Mouse (Mus musculus): Measurements from ENCODE around the gene Nbl1.

Nbl1 gene

GRCm38 (mm10) chr4:139100326-139100725, 7.5 kb upstream of the Nbl1 start:
- in situ Hi-C loops (cut with MboI, MseI) = no loop called here

DNA sequence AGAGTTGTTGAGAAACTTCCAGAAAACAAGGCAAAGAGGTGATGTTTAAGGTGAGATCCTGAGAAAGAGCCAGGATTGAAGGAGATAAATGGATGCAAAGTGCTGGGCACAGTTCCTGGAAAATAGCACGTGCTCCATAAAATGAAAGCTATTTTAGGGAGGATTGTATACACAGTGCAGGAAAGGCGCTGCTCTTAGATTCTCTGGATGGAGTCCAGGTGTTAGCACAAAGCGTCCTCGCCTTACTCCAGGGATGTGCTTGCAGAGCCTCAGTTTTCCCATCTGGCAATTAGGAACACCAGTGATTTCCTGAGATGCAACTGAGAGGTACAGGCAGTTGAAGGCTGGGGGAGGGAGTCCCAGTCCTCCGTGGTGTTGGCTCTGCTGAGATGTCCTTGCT, 3.4 kb upstream of the Nbl1 start:
- in situ Hi-C loops (cut with MboI, MseI) = loop anchor here (25.0 kb wide), 1 partner anchor 166 kb away; no protein-coding TSS in a partner anchor

GRCm38 (mm10) chr4:139095406-139095805, 2.6 kb upstream of the Nbl1 start:
- in situ Hi-C loops (cut with MboI, MseI) = loop anchor here (25.0 kb wide), 1 partner anchor 167 kb away; no protein-coding TSS in a partner anchor

DNA sequence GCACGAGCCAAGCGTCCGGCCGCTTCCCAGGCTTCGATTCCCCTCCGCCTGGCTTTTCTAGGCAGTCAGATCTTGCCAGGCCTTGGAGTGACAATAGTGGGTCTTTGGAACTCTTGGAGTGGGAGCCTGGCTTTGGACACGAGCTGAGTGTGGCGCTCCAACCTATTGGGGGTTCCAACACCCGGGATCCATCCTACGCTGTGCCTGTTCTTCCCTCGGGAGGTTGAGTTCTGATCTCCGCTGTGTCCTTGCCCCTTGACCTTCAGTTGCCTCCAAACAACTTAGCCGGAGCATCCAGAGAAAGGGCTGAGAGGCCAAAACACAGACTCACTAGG, 370 bp upstream of the Nbl1 start:
- in situ Hi-C loops (cut with MboI, MseI) = loop anchor here (25.0 kb wide), 1 partner anchor 169 kb away; no protein-coding TSS in a partner anchor

GRCm38 (mm10) chr4:139091478-139092355, 1.1 kb downstream of the Nbl1 start:
- in situ Hi-C loops (cut with MboI, MseI) = loop anchor here (25.0 kb wide), 1 partner anchor 171 kb away; no protein-coding TSS in a partner anchor

- in situ Hi-C loops (cut with MboI, MseI) = loop anchor here (25.0 kb wide), 1 partner anchor 171 kb away; no protein-coding TSS in a partner anchor
Measured at GRCm38 (mm10) chr4:139091066-139091465, 1.7 kb downstream of the Nbl1 start.

DNA sequence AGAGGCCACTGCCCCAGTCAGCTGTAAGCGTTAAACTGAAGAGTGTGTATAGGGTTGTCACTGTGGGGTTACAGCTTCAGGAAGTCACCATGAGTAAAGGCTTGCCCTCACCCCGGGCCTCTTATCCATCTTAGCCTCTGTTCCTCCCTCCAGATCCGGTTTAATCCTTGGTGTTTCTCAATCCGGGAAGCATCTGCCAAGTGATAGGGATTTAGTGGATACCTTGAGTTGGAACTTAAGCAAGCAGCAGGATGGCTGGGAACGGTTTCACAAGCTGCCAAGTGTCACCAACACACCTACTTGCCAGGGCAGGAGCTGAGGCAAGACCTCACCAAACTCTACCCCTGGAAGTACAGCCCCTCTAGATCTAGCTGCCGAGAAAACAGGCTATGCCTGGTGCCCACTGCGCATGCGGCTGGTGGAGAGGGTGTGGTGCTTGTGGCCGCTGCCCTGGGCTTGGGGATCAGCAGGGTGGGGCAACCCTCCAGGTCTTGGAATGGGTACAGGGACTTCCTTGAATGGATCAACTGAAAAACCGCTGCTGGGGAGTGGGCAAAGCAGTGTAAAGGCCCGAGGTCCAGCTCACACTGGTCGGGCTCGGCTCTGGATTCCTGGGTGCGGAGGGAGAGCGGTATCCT, 2.4 kb downstream of the Nbl1 start:
- in situ Hi-C loops (cut with MboI, MseI) = loop anchor here (25.0 kb wide), 1 partner anchor 172 kb away; no protein-coding TSS in a partner anchor

DNA sequence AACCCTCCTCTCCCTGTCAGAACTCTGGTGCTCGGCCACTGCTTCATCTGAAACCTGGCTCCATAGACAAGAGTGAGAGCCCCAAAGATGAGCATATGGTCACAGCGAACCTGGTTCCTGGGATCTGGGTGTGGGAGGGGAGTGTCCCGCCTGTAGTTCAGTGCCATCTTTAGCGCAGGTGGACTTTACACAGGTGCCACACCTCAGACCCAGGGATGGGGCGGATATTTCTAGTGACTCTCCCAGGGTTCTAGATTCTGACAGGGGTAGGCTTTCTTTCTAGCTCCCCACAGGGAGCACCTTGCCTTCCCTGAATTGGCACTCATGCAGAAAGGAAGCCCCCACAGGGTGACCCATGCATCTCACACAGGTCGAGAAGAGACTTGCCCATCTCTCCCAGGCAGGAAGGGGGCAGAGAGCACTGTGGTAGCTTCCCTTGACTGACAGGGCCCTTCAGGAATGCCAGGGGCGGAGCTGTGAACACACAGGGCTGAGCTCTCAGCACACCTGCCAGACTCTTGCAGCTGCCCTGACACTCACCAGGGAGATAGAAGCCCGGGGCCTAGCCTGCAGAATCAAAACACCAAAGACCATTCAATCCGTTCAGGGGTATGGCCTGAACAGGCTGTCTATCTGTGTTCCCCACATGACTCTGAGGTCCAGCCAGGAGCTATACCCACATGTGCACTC, 3.7 kb downstream of the Nbl1 start:
- in situ Hi-C loops (cut with MboI, MseI) = loop anchor here (10.0 to 25.0 kb wide), 2 partner anchors 116 to 173 kb away; no protein-coding TSS in a partner anchor

DNA sequence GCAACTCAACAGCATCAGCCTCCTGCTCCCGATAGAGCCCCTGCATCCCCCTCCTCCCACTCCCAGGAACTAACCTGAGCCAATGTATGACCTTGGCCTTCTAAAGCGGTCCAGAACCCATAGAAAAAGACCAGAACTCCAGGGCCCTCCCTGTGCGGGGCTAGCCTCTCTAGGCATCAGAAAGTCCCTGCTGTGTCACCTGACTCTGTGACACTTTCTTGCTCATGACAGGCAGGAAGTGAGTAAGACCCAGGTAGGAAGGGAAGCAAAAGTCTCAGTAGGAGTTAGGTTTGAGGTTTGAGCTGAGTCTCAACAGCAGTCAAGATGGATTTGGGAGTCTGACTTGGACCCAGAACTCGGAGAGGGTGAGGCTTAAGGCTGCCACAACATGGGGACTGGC, 5.8 kb downstream of the Nbl1 start:
- in situ Hi-C loops (cut with MboI, MseI) = loop anchor here (10.0 to 25.0 kb wide), 2 partner anchors 118 to 175 kb away; no protein-coding TSS in a partner anchor

GRCm38 (mm10) chr4:139086037-139086436, 6.8 kb downstream of the Nbl1 start:
- in situ Hi-C loops (cut with MboI, MseI) = loop anchor here (10.0 to 25.0 kb wide), 2 partner anchors 119 to 176 kb away; no protein-coding TSS in a partner anchor

DNA sequence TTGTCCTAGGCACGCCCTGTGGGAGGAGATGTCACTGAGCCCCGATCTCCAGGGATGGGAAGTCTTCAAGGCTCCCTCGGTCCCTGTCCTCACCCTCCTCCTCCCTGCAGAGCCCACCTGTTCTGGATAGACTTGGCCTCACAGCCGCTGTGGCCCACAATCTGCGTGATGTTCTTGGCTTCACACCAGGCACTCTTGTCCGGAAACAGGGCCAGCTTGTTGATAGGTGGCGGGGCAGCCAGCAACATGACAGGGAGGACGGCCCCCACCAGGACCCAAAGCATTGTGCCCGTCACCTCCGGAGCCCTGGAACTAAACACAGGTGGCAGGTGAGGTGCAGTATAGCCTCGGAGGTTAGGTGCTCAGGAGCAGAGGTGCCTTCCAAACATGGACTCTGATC, 7.5 kb downstream of the Nbl1 start:
- in situ Hi-C loops (cut with MboI, MseI) = loop anchor here (10.0 to 25.0 kb wide), 2 partner anchors 119 to 177 kb away; no protein-coding TSS in a partner anchor

- in situ Hi-C loops (cut with MboI, MseI) = loop anchor here (10.0 to 25.0 kb wide), 2 partner anchors 122 to 179 kb away; no protein-coding TSS in a partner anchor
Measured at GRCm38 (mm10) chr4:139082790-139083564, 9.8 kb downstream of the Nbl1 start.

DNA sequence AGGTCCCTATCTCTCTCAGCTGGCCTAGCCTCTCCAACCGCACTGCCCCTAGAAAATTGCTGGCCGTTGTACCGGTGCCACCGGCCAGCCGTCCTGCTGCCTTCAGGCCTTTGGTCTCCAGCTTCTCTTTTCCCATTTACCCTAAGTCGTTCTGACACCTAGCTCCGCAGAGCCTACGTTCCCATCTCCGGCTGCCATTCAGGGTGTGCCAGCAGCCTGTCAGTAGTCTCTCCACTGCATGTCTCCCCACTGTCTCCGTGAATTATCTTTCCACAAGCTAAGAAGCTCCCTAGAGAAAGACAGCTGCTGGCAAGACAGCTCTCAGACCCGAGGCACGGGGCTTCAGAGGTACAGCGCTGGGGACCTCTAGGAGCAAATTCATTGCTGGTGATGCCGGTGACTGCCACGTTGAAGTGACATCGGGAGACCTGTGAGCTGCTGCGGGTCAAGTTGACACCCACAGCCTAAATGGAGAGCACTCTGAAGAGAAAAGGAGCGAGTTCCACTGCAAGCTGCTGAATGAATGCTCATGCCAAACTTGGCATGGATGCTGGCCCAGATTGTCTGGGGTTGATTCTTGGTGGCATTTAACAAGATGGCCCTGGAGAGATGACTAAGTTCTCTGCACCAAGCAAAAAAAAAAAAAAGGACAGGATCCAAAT, 11.4 kb downstream of the Nbl1 start:
- in situ Hi-C loops (cut with MboI, MseI) = loop anchor here (10.0 to 25.0 kb wide), 2 partner anchors 123 to 181 kb away; no protein-coding TSS in a partner anchor

GRCm38 (mm10) chr4:139080259-139080658, 12.5 kb downstream of the Nbl1 start:
- in situ Hi-C loops (cut with MboI, MseI) = loop anchor here (10.0 to 25.0 kb wide), 2 partner anchors 125 to 182 kb away; no protein-coding TSS in a partner anchor

GRCm38 (mm10) chr4:139079439-139079838, 13.4 kb downstream of the Nbl1 start:
- in situ Hi-C loops (cut with MboI, MseI) = loop anchor here (25.0 kb wide), 1 partner anchor 183 kb away; no protein-coding TSS in a partner anchor

DNA sequence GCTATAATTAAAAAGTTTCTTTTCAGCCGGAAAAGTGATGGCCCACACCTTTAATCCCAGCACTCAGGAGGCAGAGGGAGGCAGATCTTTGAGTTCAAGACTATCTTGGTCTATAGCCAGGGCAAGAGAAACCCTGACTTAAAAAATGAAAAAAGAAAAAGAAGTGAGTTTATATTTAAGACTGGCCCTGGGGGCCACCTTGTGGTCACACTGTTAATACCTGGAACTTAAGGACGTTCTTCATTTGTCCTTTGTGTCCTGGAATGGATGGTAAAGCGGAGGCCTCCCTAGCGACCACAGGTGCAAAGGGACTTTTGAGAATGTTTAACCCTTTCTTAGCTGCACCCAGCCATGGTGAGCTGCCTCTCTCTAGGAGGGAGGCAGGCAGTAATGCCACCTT, 14.1 kb downstream of the Nbl1 start:
- in situ Hi-C loops (cut with MboI, MseI) = loop anchor here (25.0 kb wide), 1 partner anchor 184 kb away; no protein-coding TSS in a partner anchor

DNA sequence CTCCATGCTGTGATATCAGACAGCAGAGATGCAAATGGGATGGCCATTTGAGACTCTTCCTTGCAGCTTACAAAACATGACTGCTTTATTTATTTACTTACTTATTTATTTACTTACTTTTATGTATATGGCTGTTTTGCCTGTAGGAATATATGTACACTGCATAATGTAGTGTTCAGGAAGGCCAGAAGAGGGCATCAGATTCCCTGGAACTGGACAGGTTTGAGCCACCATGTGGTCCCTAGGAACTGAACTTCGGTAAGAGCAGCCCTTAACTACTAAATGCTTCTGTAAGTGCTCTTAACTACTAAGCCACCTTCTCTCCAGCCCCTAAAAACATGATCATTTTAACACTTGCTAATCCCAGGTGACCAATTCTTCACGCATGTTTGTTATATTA, 14.5 kb downstream of the Nbl1 start:
- in situ Hi-C loops (cut with MboI, MseI) = loop anchor here (25.0 kb wide), 1 partner anchor 184 kb away; no protein-coding TSS in a partner anchor

DNA sequence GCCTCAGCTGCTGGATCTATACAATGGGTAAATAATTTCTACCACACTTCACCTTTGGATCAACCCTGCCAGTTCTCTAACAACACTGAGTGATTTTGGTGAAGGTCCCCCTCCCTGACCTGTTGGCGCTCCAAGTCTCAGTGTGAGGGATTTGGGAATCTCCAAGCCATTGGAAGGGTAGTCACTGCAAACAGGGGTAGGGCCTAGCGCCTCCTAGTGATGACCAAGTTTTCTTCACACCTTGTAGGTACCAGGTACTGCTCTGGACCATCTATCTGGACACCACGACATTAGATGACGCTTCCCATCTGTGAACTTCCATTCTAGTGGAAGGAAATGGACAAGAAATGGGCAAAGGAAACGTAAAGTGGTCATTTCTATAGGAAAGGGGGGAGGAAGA, 16.9 kb downstream of the Nbl1 start:
- in situ Hi-C loops (cut with MboI, MseI) = loop anchor here (25.0 kb wide), 1 partner anchor 186 kb away; no protein-coding TSS in a partner anchor

DNA sequence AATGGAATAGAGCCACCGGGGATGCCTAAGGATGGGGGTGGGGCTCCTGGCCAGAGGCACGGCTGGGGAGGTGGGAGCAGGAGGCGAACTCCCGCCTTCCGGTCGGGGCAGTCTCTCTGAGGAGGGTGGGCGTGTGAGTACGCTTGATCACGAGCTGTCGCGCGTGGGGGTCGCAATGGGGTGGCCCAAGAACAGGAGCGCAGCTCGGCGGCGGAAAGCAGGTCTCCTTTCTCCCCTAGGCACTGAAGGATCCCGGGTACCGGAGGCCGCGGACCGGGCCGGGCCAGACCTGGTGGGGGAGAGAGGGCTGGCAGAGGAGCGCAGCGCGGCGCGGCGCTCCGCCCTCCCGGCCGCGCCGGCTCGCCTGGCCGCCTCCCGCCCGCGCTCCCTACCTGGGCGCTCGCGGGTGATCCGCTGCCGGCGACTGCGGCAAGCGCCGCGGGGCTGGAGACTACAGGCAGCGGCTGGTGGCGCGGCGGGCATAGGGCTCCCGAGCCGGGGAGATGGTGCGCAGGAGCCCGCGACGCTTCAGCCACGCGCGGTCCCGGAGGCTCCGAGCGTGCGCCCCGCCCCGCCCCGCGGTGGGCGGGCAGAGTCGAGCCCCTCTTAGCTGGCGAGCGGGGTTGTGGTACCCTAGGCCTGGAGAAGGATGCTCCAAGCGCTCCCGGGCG, 17.6 kb downstream of the Nbl1 start, which contains the start of gene Htr6:
Gene Htr6, minus strand, starts transcription at position 530 of the 671 bp plus-strand sequence.
- in situ Hi-C loops (cut with MboI, MseI) = loop anchor here (25.0 kb wide), 1 partner anchor 187 kb away; no protein-coding TSS in a partner anchor
